Mouse (Mus musculus): ENCODE results near the gene Rbbp8nl. TPM values are rescaled to one million over a fixed set of nuclear protein-coding genes. Genes with fewer than 3 reads are reported as not detected.

The Rbbp8nl gene
- total RNA-seq, 2 experiments from 2014 or later = not detected

GRCm38 (mm10) chr2:180229129-180229528 is 60.5 kb downstream of the Rbbp8nl start:
- no peak for DNase-seq

GRCm38 (mm10) chr2:180228592-180228991 is 61.1 kb downstream of the Rbbp8nl start:
- peak; percentile 90 for DNase-seq

GRCm38 (mm10) chr2:180228060-180228458 is 61.6 kb downstream of the Rbbp8nl start:
- DNase-seq = no peak

Small RNAs within 50 kb of the gene (microRNA-seq; reads per million reads assigned to microRNA genes)
- not detected for gene Mir3091

Other genes starting within 250 kb of the Rbbp8nl start
- 100 to 1,000 TPM; 216 to 235 TPM for gene Psma7, start 247.4 kb downstream of the Rbbp8nl start, total RNA-seq (2021)
- gene Ss18l1, start 247.4 kb downstream of the Rbbp8nl start, total RNA-seq (2021) = 1 to 10 TPM; 5.1 to 5.9 TPM
- 10 to 100 TPM; 13.1 to 18.9 TPM for gene Mtg2, start 219.3 kb downstream of the Rbbp8nl start, total RNA-seq (2021)
- under 1 TPM; 0.09 to 0.76 TPM for gene Hrh3, start 185.4 kb downstream of the Rbbp8nl start, total RNA-seq (2021)
- gene Osbpl2, start 170.6 kb downstream of the Rbbp8nl start, total RNA-seq (2021) = 10 to 100 TPM; 30.2 to 34.0 TPM
- 100 to 1,000 TPM; 102 to 111 TPM for gene Adrm1, start 118.4 kb downstream of the Rbbp8nl start, total RNA-seq (2021)
- 10 to 100 TPM; 35.6 to 39.0 TPM for gene Lama5, start 64.0 kb downstream of the Rbbp8nl start, total RNA-seq (2021)
- 100 to 1,000 TPM; 772 to 787 TPM for gene Rps21, start 32.5 kb downstream of the Rbbp8nl start, total RNA-seq (2021)
- gene Cables2, start 16.4 kb downstream of the Rbbp8nl start, total RNA-seq (2021) = 10 to 100 TPM; 17.3 to 19.8 TPM
- under 1 TPM; 0.27 to 0.36 TPM for gene Gata5, start 44.8 kb upstream of the Rbbp8nl start, total RNA-seq (2021)
- 1 to 10 TPM; 4.4 to 5.1 TPM for gene Slco4a1, start 166.4 kb upstream of the Rbbp8nl start, total RNA-seq (2021)
- under 1 TPM in 1 of 2 experiments, not detected in 1; 0.06 TPM for gene Ntsr1, start 210.1 kb upstream of the Rbbp8nl start, total RNA-seq (2021)